Comparison of ENCODE assay signal across 9 mouse cellular contexts in the genomic region with DNA sequence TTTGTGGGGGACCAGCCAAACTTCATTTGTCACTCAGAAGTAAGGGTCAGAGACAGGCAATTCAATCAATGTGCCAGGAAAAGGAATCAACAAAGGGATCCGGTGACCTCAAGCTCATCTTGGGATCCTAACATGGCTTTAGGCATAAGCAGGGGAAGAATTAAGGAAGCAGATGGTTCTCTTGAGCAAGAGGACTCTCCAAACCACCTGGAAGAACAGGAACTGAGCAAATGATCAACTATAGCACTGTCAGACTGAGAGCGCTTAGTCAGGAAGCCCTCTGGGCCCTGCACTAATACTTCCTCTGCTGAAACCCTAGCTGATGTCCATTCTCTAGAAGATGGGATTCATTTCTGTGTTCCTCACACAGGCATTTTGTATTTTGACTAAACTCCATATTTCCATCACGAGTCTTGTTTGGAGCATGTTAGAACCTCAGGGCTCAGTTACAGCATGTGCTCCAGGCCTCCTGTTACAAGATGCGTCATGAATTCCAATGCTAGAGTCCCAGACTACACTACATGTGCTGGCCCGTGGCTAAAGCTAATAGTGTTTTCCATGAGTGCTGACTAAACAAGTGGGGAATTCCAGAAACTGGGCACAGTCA. TPM values are rescaled to one million over a fixed set of nuclear protein-coding genes. Genes with fewer than 3 reads are reported as not detected.
DNase-seq lines count a peak whose midpoint lies in the region; ATAC-seq and TF ChIP-seq lines count a peak whose summit lies in the region.
"Had no signal": no experiment of that assay in that cellular context is flagged by ENCODE, and none has a peak within 500 bp of the region (broad histone marks: within the 10 kb centered on the region; RNA-seq: fewer than 3 reads in every experiment).

No protein-coding gene starts in this region.

- peak; percentile 73 to 84 for DNase-seq in heart, adult 9 months (ENCODE audit: low spot score in 2 of 2)
- no peak for DNase-seq in Patski (ENCODE audit: low read depth, low spot score)
- DNase-seq in kidney, adult 2 months, result peak; percentile 78
- DNase-seq in neural tube, embryonic 10.5 days (ENCODE audit: extremely low spot score, low spot score), result no peak
- DNase-seq in yolk sac, embryonic 10.5 days (ENCODE audit: low spot score), result no peak
- DNase-seq in adrenal gland, postnatal 14 days, result no peak

- no peak for TF ChIP-seq CTCF in Patski (IDR thresholded peaks at IDR 0.05)
- no peak for TF ChIP-seq CTCF in kidney, adult 2 months (conservative IDR thresholded peaks at IDR 0.05; ENCODE audit: insufficient read depth, insufficient read length, low read depth, low read length)

- TF ChIP-seq POLR2A in kidney, adult 2 months (IDR thresholded peaks at IDR 0.05; ENCODE audit: low read depth, low read length), result no peak

- H3K9me3 ChIP-seq in heart, embryonic 11.5 days (replicated peaks; ENCODE audit: control insufficient read depth, low read length), result no peaks in the 10 kb centered on the region

- CTCF ChIA-PET in Patski (lab: Charles Lee), result interaction anchor here (2.7 to 5.0 kb wide), 4 partner anchors 20 to 57 kb away, joined by 11 to 80 read pairs (median 16); partner anchors contain the start of gene Clec2d

- POLR2A ChIA-PET in Patski (lab: Charles Lee), result interaction anchor here (0.6 to 2.9 kb wide), 2 partner anchors 22 to 54 kb away, joined by 3 to 41 read pairs; partner anchors contain the start of gene Clec2d

- 82% methylated on average over 5 of the region's 5 CpGs for WGBS in heart, embryonic 11.5 days (ENCODE audit: insufficient replicate concordance)
- WGBS in kidney, adult 2 months, result 31% methylated on average over 5 of the region's 5 CpGs
- 6% methylated on average over 5 of the region's 5 CpGs for WGBS in macrophage (ENCODE audit: missing documents)

- H3K9ac ChIP-seq in heart, embryonic 11.5 days (ENCODE audit: low read depth, low read length), result no peak overlapping the region

- ATAC-seq in heart, embryonic 11.5 days (replicated peaks; ENCODE audit: insufficient number of reproducible peaks, low FRiP score, low TSS enrichment), result no peak
- peak; percentile 28 for ATAC-seq in Patski
- ATAC-seq: inflammation-experienced regulatory T-cells, adult 6 months had no signal

- peaks cover 30% of the 10 kb centered on the region; the same call in 1 of the 2 replicates for H3K79me2 ChIP-seq in macrophage (ENCODE audit: inconsistent target)

- H3K27ac ChIP-seq in heart, embryonic 11.5 days (ENCODE audit: low read depth, low read length), result no peak overlapping the region
- H3K27ac ChIP-seq in kidney, adult 2 months (ENCODE audit: insufficient read depth, low read depth, low read length), result peak overlapping the region; percentile 87
- peak overlapping the region; percentile 100 for H3K27ac ChIP-seq in macrophage

- no peaks in the 10 kb centered on the region for H3K27me3 ChIP-seq in heart, embryonic 11.5 days (ENCODE audit: control insufficient read depth, insufficient read depth, low read length)
- peaks cover 21% of the 10 kb centered on the region for H3K27me3 ChIP-seq in Patski
- no peaks in the 10 kb centered on the region for H3K27me3 ChIP-seq in kidney, adult 2 months (replicated peaks; ENCODE audit: control insufficient read depth, insufficient read depth, low read length)

- H3K4me1 ChIP-seq in heart, embryonic 11.5 days (ENCODE audit: control insufficient read depth, insufficient read depth, low read length), result no peaks in the 10 kb centered on the region; the same call in 1 of the 2 replicates
- H3K4me1 ChIP-seq in kidney, adult 2 months (ENCODE audit: control insufficient read depth, insufficient read depth, low read length), result peaks cover 34% of the 10 kb centered on the region

- H3K4me2 ChIP-seq in heart, embryonic 11.5 days, result no peak overlapping the region

- H3K4me3 ChIP-seq in heart, embryonic 11.5 days (ENCODE audit: low read depth, low read length), result no peak overlapping the region
- H3K4me3 ChIP-seq in kidney, adult 2 months (ENCODE audit: insufficient read depth, low read depth, low read length), result no peak overlapping the region
- H3K4me3 ChIP-seq in macrophage (ENCODE audit: inconsistent target), result 0 out of 2 replicates have a peak overlapping the region, but pooled peaks have one; percentile 3

- in situ Hi-C loops in Patski (cut with MboI; ENCODE audit: low pct_unique_long_range_greater_than_20kb), result no loop called here

- no peaks in the 10 kb centered on the region for H3K36me3 ChIP-seq in heart, embryonic 11.5 days (ENCODE audit: control insufficient read depth, insufficient read depth, low read length)
- H3K36me3 ChIP-seq in kidney, adult 2 months (ENCODE audit: control insufficient read depth, insufficient read depth, low read length), result no peaks in the 10 kb centered on the region; the same call in 1 of the 2 replicates
- H3K36me3 ChIP-seq in macrophage (ENCODE audit: inconsistent target), result no peaks in the 10 kb centered on the region

RNA-seq across cellular contexts. Expression of gene Cd69, which starts 39.3 kb away (rescaled TPM):
- not detected in 2 replicates for polyA plus RNA-seq in heart, embryonic 11.5 days (2014; fragmentation: Nextera tagmentation; extraction: Ambion mirVana)
- not detected for polyA plus RNA-seq in Patski (2021)
- polyA plus RNA-seq in kidney, adult 2 months (2012; rRNA removed), result 0.11 and 0.78 TPM in 2 replicates
- 100 to 1,000 TPM in 2 of 26 experiments, 10 to 100 TPM in 21, 1 to 10 TPM in 3; 1.2 to 161 (median 29.2) TPM for total RNA-seq in macrophage (2018; cell fraction: chromatin; rRNA removed)
- total RNA-seq in macrophage (2018; cell fraction: cytosol; rRNA removed), result 100 to 1,000 TPM in 7 of 26 experiments, 10 to 100 TPM in 15, 1 to 10 TPM in 4; 2.5 to 178 (median 41.6) TPM
- 100 to 1,000 TPM in 11 of 26 experiments, 10 to 100 TPM in 13, 1 to 10 TPM in 2; 3.7 to 210 (median 74.5) TPM for total RNA-seq in macrophage (2018; cell fraction: nucleus; rRNA removed)
- polyA plus RNA-seq in macrophage (2018), result 2.4 to 12.8 TPM (median 4.1 TPM) in 3 replicates
- 0.56 and 4.0 TPM in 2 replicates for total RNA-seq in adrenal gland, postnatal 14 days (2021)

RNA-seq across cellular contexts. Expression of gene Clec2d, which starts 55.5 kb away (rescaled TPM):
- polyA plus RNA-seq in heart, embryonic 11.5 days (2014; fragmentation: Nextera tagmentation; extraction: Ambion mirVana), result 0.18 TPM in 1 of 2 replicates, not detected in the other
- 26.9 TPM for polyA plus RNA-seq in Patski (2021)
- 42.9 and 67.0 TPM in 2 replicates for polyA plus RNA-seq in kidney, adult 2 months (2012; rRNA removed)
- 1,000 to 10,000 TPM in 14 of 26 experiments, 100 to 1,000 TPM in 12; 684 to 1,927 (median 1,016) TPM for total RNA-seq in macrophage (2018; cell fraction: chromatin; rRNA removed)
- 100 to 1,000 TPM; 130 to 310 (median 205) TPM for total RNA-seq in macrophage (2018; cell fraction: cytosol; rRNA removed)
- total RNA-seq in macrophage (2018; cell fraction: nucleus; rRNA removed), result 1,000 to 10,000 TPM in 24 of 26 experiments, 100 to 1,000 TPM in 2; 867 to 2,363 (median 1,262) TPM
- polyA plus RNA-seq in macrophage (2018), result 120 to 201 TPM (median 122 TPM) in 3 replicates
- 86.4 and 109 TPM in 2 replicates for total RNA-seq in adrenal gland, postnatal 14 days (2021)

Comparison
In these comparisons a context has a peak if more than half of its experiments do, and no peak if none do; other contexts are left out.
1. DNase-seq: peak in heart, adult 9 months (2 of 2) and kidney, adult 2 months (single experiment); none in Patski (single experiment), neural tube, embryonic 10.5 days (single experiment), yolk sac, embryonic 10.5 days (single experiment) and adrenal gland, postnatal 14 days (single experiment).
2. RNA of gene Clec2d, which starts 55.5 kb away (polyA plus RNA-seq): 120 to 201 TPM in macrophage, 42.9 to 67.0 TPM in kidney, adult 2 months and 26.9 TPM in Patski (single experiment); 0.18 TPM in heart, embryonic 11.5 days; every median in the first group is over 10 times any median in the second.